Comparison of ENCODE assay signal across 29 mouse cellular contexts in genomic region chr17:12942459-12943162, GRCm38 (mm10). TPM values are rescaled to one million over a fixed set of nuclear protein-coding genes. Genes with fewer than 3 reads are reported as not detected.
DNase-seq lines count a peak whose midpoint lies in the region; ATAC-seq and TF ChIP-seq lines count a peak whose summit lies in the region.
"Had no signal": no experiment of that assay in that cellular context is flagged by ENCODE, and none has a peak within 500 bp of the region (broad histone marks: within the 10 kb centered on the region; RNA-seq: fewer than 3 reads in every experiment).

No protein-coding gene starts in this region.

- H3K27me3 ChIP-seq in midbrain, embryonic 11.5 days (ENCODE audit: control insufficient read depth, insufficient read depth, low read length) = no peaks in the 10 kb centered on the region
- H3K27me3 ChIP-seq in midbrain, postnatal 0 days (ENCODE audit: insufficient read depth, low read length) = no peaks in the 10 kb centered on the region
- H3K27me3 ChIP-seq in myocyte (ENCODE audit: control insufficient read depth, insufficient read depth, insufficient read length) = no peaks in the 10 kb centered on the region
- H3K27me3 ChIP-seq in liver, embryonic 11.5 days (replicated peaks; ENCODE audit: control insufficient read depth, insufficient read depth, low read length) = no peaks in the 10 kb centered on the region
- H3K27me3 ChIP-seq: CH12.LX; embryonic facial prominence, embryonic 12.5 days; embryonic facial prominence, embryonic 15.5 days; hindbrain, embryonic 13.5 days; intestine, embryonic 15.5 days had no signal

- H3ac ChIP-seq in myocyte (ENCODE audit: control insufficient read depth, insufficient read length) = no peak overlapping the region

- TF ChIP-seq POLR2A in myocyte (IDR thresholded peaks at IDR 0.05; ENCODE audit: insufficient read length, low read depth) = no peak

- ATAC-seq in midbrain, embryonic 11.5 days (ENCODE audit: low FRiP score) = no peak
- ATAC-seq in midbrain, postnatal 0 days (ENCODE audit: low FRiP score) = no peak
- ATAC-seq in CD4-positive, CD25-positive, alpha-beta regulatory T cell, adult 4 months = peak; percentile 34
- ATAC-seq in activated CD4-positive, CD25-positive, alpha-beta regulatory T cell, adult 4 months = peak; percentile 77
- no peak for ATAC-seq in liver, embryonic 11.5 days (replicated peaks; ENCODE audit: low FRiP score)
- ATAC-seq: forebrain, embryonic 14.5 days; forebrain, postnatal 0 days; hindbrain, postnatal 0 days; intestine, embryonic 15.5 days had no signal

- no peak overlapping the region for H3K4me2 ChIP-seq in midbrain, embryonic 11.5 days
- H3K4me2 ChIP-seq in midbrain, postnatal 0 days (ENCODE audit: low read depth, low read length, poor library complexity, severe bottlenecking) = no peak overlapping the region
- no peak overlapping the region for H3K4me2 ChIP-seq in myocyte (ENCODE audit: low read depth)
- no peak overlapping the region for H3K4me2 ChIP-seq in liver, embryonic 11.5 days
- H3K4me2 ChIP-seq: embryonic facial prominence, embryonic 12.5 days; embryonic facial prominence, embryonic 15.5 days; hindbrain, embryonic 13.5 days; intestine, embryonic 15.5 days had no signal

- no peaks in the 10 kb centered on the region for H3K9me3 ChIP-seq in midbrain, embryonic 11.5 days (ENCODE audit: control insufficient read depth, low read length)
- H3K9me3 ChIP-seq in midbrain, postnatal 0 days (ENCODE audit: low read length) = no peaks in the 10 kb centered on the region
- no peaks in the 10 kb centered on the region for H3K9me3 ChIP-seq in liver, embryonic 11.5 days (ENCODE audit: control insufficient read depth, low read length)
- H3K9me3 ChIP-seq: embryonic facial prominence, embryonic 12.5 days; embryonic facial prominence, embryonic 15.5 days; G1E; hindbrain, embryonic 10.5 days; hindbrain, embryonic 13.5 days; intestine, embryonic 15.5 days had no signal

- H3K79me2 ChIP-seq in myocyte (ENCODE audit: control insufficient read depth, insufficient read depth) = no peaks in the 10 kb centered on the region

- H3K36me3 ChIP-seq in midbrain, embryonic 11.5 days (ENCODE audit: control insufficient read depth, insufficient read depth, low read length) = peaks cover 16% of the 10 kb centered on the region
- peaks cover 25% of the 10 kb centered on the region for H3K36me3 ChIP-seq in midbrain, postnatal 0 days (ENCODE audit: insufficient read depth, low read length)
- H3K36me3 ChIP-seq in myocyte (ENCODE audit: control insufficient read depth, insufficient read depth) = peaks cover 22% of the 10 kb centered on the region
- H3K36me3 ChIP-seq in liver, embryonic 11.5 days (ENCODE audit: control insufficient read depth, insufficient read depth, low read length) = peaks cover 14% of the 10 kb centered on the region; the same call in 1 of the 2 replicates

- peak; percentile 31 for DNase-seq in midbrain, embryonic 11.5 days (ENCODE audit: low spot score, missing footprints)
- DNase-seq in midbrain, postnatal 0 days (ENCODE audit: low spot score) = no peak
- DNase-seq in liver, embryonic 11.5 days (ENCODE audit: low spot score) = no peak
- no peak for DNase-seq in cerebellum, postnatal 4 days (ENCODE audit: low spot score in 2 of 2)
- DNase-seq in layer of hippocampus, postnatal 14 days (ENCODE audit: low spot score in 2 of 2) = no peak
- DNase-seq: adrenal gland, postnatal 10 days; adrenal gland, postnatal 36 days; cerebellum, adult 18-20 months; cerebellum, adult 9-10 months; cerebellum, postnatal 14 days; forebrain, postnatal 0 days; gastrocnemius, adult 2 months; gastrocnemius, postnatal 14 days; heart, adult 18-20 months had no signal

- 86% methylated on average over 6 of the region's 6 CpGs for WGBS in midbrain, embryonic 11.5 days
- WGBS in midbrain, postnatal 0 days = 96% methylated on average over 6 of the region's 6 CpGs
- 89% methylated on average over 6 of the region's 6 CpGs for WGBS in liver, embryonic 11.5 days

- H3K9ac ChIP-seq in midbrain, embryonic 11.5 days (ENCODE audit: low read length) = no peak overlapping the region
- no peak overlapping the region for H3K9ac ChIP-seq in midbrain, postnatal 0 days (replicated peaks; ENCODE audit: low read length, poor library complexity, severe bottlenecking)
- H3K9ac ChIP-seq in liver, embryonic 11.5 days (ENCODE audit: low read depth, low read length) = no peak overlapping the region
- H3K9ac ChIP-seq: embryonic facial prominence, embryonic 12.5 days; embryonic facial prominence, embryonic 15.5 days; forebrain, postnatal 0 days; hindbrain, embryonic 13.5 days; intestine, embryonic 15.5 days had no signal

- TF ChIP-seq CTCF in midbrain, postnatal 0 days (IDR thresholded peaks at IDR 0.05) = no peak

- no peak overlapping the region for H3K27ac ChIP-seq in midbrain, embryonic 11.5 days (ENCODE audit: low read depth, low read length)
- no peak overlapping the region for H3K27ac ChIP-seq in midbrain, postnatal 0 days (ENCODE audit: low read depth, low read length)
- H3K27ac ChIP-seq in liver, embryonic 11.5 days (ENCODE audit: low read depth, low read length) = no peak overlapping the region
- H3K27ac ChIP-seq: embryonic facial prominence, embryonic 12.5 days; embryonic facial prominence, embryonic 15.5 days; gastrocnemius, adult 2 months; hindbrain, embryonic 10.5 days; hindbrain, embryonic 13.5 days; hindbrain, postnatal 0 days; intestine, embryonic 15.5 days had no signal

- no peak overlapping the region for H3K4me3 ChIP-seq in midbrain, embryonic 11.5 days (ENCODE audit: low read depth, low read length)
- no peak overlapping the region for H3K4me3 ChIP-seq in midbrain, postnatal 0 days (ENCODE audit: low read depth, low read length)
- no peak overlapping the region for H3K4me3 ChIP-seq in myocyte
- no peak overlapping the region for H3K4me3 ChIP-seq in liver, embryonic 11.5 days (ENCODE audit: low read depth, low read length)
- H3K4me3 ChIP-seq: embryonic facial prominence, embryonic 12.5 days; embryonic facial prominence, embryonic 15.5 days; gastrocnemius, adult 2 months; hindbrain, embryonic 10.5 days; hindbrain, embryonic 13.5 days; intestine, embryonic 15.5 days had no signal

- peaks cover 4% of the 10 kb centered on the region; the same call in 1 of the 2 replicates for H3K4me1 ChIP-seq in midbrain, embryonic 11.5 days (ENCODE audit: control insufficient read depth, insufficient read depth, low read length)
- H3K4me1 ChIP-seq in midbrain, postnatal 0 days (ENCODE audit: insufficient read depth, low read length) = no peaks in the 10 kb centered on the region; the same call in 1 of the 2 replicates
- peaks cover 3% of the 10 kb centered on the region for H3K4me1 ChIP-seq in liver, embryonic 11.5 days (replicated peaks; ENCODE audit: control insufficient read depth, insufficient read depth, low read length)

RNA-seq across cellular contexts. Expression of gene Acat3, which starts 2.2 kb away (rescaled TPM):
- 0.93 and 1.4 TPM in 2 replicates for polyA plus RNA-seq in midbrain, embryonic 11.5 days (2014; fragmentation: Nextera tagmentation; extraction: Ambion mirVana)
- 0.52 and 0.82 TPM in 2 replicates for total RNA-seq in midbrain, postnatal 0 days (2014; rRNA removed)
- polyA plus RNA-seq in midbrain, postnatal 0 days (2015; fragmentation: Nextera tagmentation; extraction: Ambion mirVana) = 1.5 and 2.0 TPM in 2 replicates
- under 1 TPM in 1 of 2 experiments, not detected in 1; 0.52 TPM for polyA plus RNA-seq in CD4-positive, CD25-positive, alpha-beta regulatory T cell, adult 4 months (2017; shearing (Covaris generic))
- under 1 TPM in 1 of 2 experiments, not detected in 1; 0.93 TPM for polyA plus RNA-seq in activated CD4-positive, CD25-positive, alpha-beta regulatory T cell, adult 4 months (2017; shearing (Covaris generic))
- 0.76 TPM for polyA plus RNA-seq in myocyte (2012; fragmentation: generic; extraction: Trizol)
- polyA plus RNA-seq in liver, embryonic 11.5 days (2014; fragmentation: Nextera tagmentation; extraction: Ambion mirVana) = 0.62 and 1.1 TPM in 2 replicates
- total RNA-seq in layer of hippocampus, postnatal 14 days (2021) = 1 to 10 TPM; 2.7 to 3.3 TPM
- total RNA-seq: gastrocnemius, adult 2 months; gastrocnemius, postnatal 14 days; heart, adult 18-20 months; heart, postnatal 25 days had no signal
- polyA plus RNA-seq: heart, postnatal 0 days had no signal

RNA-seq across cellular contexts. Expression of gene Acat2, which starts 17.9 kb away (rescaled TPM):
- 370 and 373 TPM in 2 replicates for polyA plus RNA-seq in midbrain, embryonic 11.5 days (2014; fragmentation: Nextera tagmentation; extraction: Ambion mirVana)
- total RNA-seq in midbrain, postnatal 0 days (2014; rRNA removed) = 181 and 194 TPM in 2 replicates
- 247 and 254 TPM in 2 replicates for polyA plus RNA-seq in midbrain, postnatal 0 days (2015; fragmentation: Nextera tagmentation; extraction: Ambion mirVana)
- 10 to 100 TPM; 53.6 to 68.3 TPM for polyA plus RNA-seq in CD4-positive, CD25-positive, alpha-beta regulatory T cell, adult 4 months (2017; shearing (Covaris generic))
- polyA plus RNA-seq in activated CD4-positive, CD25-positive, alpha-beta regulatory T cell, adult 4 months (2017; shearing (Covaris generic)) = 10 to 100 TPM; 38.5 to 40.3 TPM
- 81.9 TPM for polyA plus RNA-seq in myocyte (2012; fragmentation: generic; extraction: Trizol)
- polyA plus RNA-seq in liver, embryonic 11.5 days (2014; fragmentation: Nextera tagmentation; extraction: Ambion mirVana) = 113 and 126 TPM in 2 replicates
- total RNA-seq in layer of hippocampus, postnatal 14 days (2021) = 10 to 100 TPM; 82.4 to 85.9 TPM

RNA-seq across cellular contexts. Expression of gene Mrpl18, which starts 26.5 kb away (rescaled TPM):
- polyA plus RNA-seq in midbrain, embryonic 11.5 days (2014; fragmentation: Nextera tagmentation; extraction: Ambion mirVana) = 172 and 176 TPM in 2 replicates
- total RNA-seq in midbrain, postnatal 0 days (2014; rRNA removed) = 34.0 TPM in 2 replicates
- polyA plus RNA-seq in midbrain, postnatal 0 days (2015; fragmentation: Nextera tagmentation; extraction: Ambion mirVana) = 111 and 118 TPM in 2 replicates
- 100 to 1,000 TPM; 187 to 190 TPM for polyA plus RNA-seq in CD4-positive, CD25-positive, alpha-beta regulatory T cell, adult 4 months (2017; shearing (Covaris generic))
- 100 to 1,000 TPM; 209 to 240 TPM for polyA plus RNA-seq in activated CD4-positive, CD25-positive, alpha-beta regulatory T cell, adult 4 months (2017; shearing (Covaris generic))
- polyA plus RNA-seq in myocyte (2012; fragmentation: generic; extraction: Trizol) = 64.1 TPM
- polyA plus RNA-seq in liver, embryonic 11.5 days (2014; fragmentation: Nextera tagmentation; extraction: Ambion mirVana) = 256 and 263 TPM in 2 replicates
- total RNA-seq in layer of hippocampus, postnatal 14 days (2021) = 10 to 100 TPM; 48.8 to 56.4 TPM

RNA-seq across cellular contexts. Expression of gene Tcp1, which starts 27.1 kb away (rescaled TPM):
- polyA plus RNA-seq in midbrain, embryonic 11.5 days (2014; fragmentation: Nextera tagmentation; extraction: Ambion mirVana) = 542 and 583 TPM in 2 replicates
- total RNA-seq in midbrain, postnatal 0 days (2014; rRNA removed) = 330 and 377 TPM in 2 replicates
- polyA plus RNA-seq in midbrain, postnatal 0 days (2015; fragmentation: Nextera tagmentation; extraction: Ambion mirVana) = 330 and 375 TPM in 2 replicates
- 100 to 1,000 TPM; 221 to 225 TPM for polyA plus RNA-seq in CD4-positive, CD25-positive, alpha-beta regulatory T cell, adult 4 months (2017; shearing (Covaris generic))
- polyA plus RNA-seq in activated CD4-positive, CD25-positive, alpha-beta regulatory T cell, adult 4 months (2017; shearing (Covaris generic)) = 100 to 1,000 TPM; 259 to 267 TPM
- polyA plus RNA-seq in myocyte (2012; fragmentation: generic; extraction: Trizol) = 237 TPM
- 549 and 610 TPM in 2 replicates for polyA plus RNA-seq in liver, embryonic 11.5 days (2014; fragmentation: Nextera tagmentation; extraction: Ambion mirVana)
- total RNA-seq in layer of hippocampus, postnatal 14 days (2021) = 100 to 1,000 TPM; 185 to 193 TPM

RNA-seq across cellular contexts. Expression of gene Pnldc1, which starts 32.6 kb away (rescaled TPM):
- polyA plus RNA-seq in midbrain, embryonic 11.5 days (2014; fragmentation: Nextera tagmentation; extraction: Ambion mirVana) = 1.1 and 1.2 TPM in 2 replicates
- total RNA-seq in midbrain, postnatal 0 days (2014; rRNA removed) = 0.88 and 1.8 TPM in 2 replicates
- polyA plus RNA-seq in midbrain, postnatal 0 days (2015; fragmentation: Nextera tagmentation; extraction: Ambion mirVana) = 1.1 and 1.3 TPM in 2 replicates
- polyA plus RNA-seq in CD4-positive, CD25-positive, alpha-beta regulatory T cell, adult 4 months (2017; shearing (Covaris generic)) = 1 to 10 TPM in 1 of 2 experiments, under 1 TPM in 1; 0.55 to 1.3 TPM
- polyA plus RNA-seq in activated CD4-positive, CD25-positive, alpha-beta regulatory T cell, adult 4 months (2017; shearing (Covaris generic)) = 1 to 10 TPM in 1 of 2 experiments, under 1 TPM in 1; 0.62 to 1.2 TPM
- 0.05 TPM for polyA plus RNA-seq in myocyte (2012; fragmentation: generic; extraction: Trizol)
- 1.8 and 1.9 TPM in 2 replicates for polyA plus RNA-seq in liver, embryonic 11.5 days (2014; fragmentation: Nextera tagmentation; extraction: Ambion mirVana)
- total RNA-seq in layer of hippocampus, postnatal 14 days (2021) = 1 to 10 TPM; 1.6 to 2.4 TPM
- total RNA-seq: common myeloid progenitor, adult 5-6 weeks had no signal
- polyA plus RNA-seq: G1E had no signal

Comparison
In these comparisons a context has a peak if more than half of its experiments do, and no peak if none do; other contexts are left out.
1. ATAC-seq: peak in CD4-positive, CD25-positive, alpha-beta regulatory T cell, adult 4 months (single experiment) and activated CD4-positive, CD25-positive, alpha-beta regulatory T cell, adult 4 months (single experiment); none in midbrain, embryonic 11.5 days (single experiment), midbrain, postnatal 0 days (single experiment) and liver, embryonic 11.5 days (single experiment).